Mouse (Mus musculus) myocyte (in vitro differentiated cells): ENCODE results near the gene Efcab9.

ENCODE experiments used
- POLR2A ChIP-seq: IDR thresholded peaks from one replicate; pipeline ENCODE4 v1.6.1; 2011; ENCODE audit warnings: low read depth, mild to moderate bottlenecking, control low read depth, moderate library complexity; ENCODE audit not compliant: insufficient read length
- POLR2AphosphoS2 ChIP-seq: IDR thresholded peaks from one replicate; pipeline ENCODE4 v1.6.1; 2011; ENCODE audit warnings: low read depth, control low read depth; ENCODE audit not compliant: insufficient read length

DNA sequence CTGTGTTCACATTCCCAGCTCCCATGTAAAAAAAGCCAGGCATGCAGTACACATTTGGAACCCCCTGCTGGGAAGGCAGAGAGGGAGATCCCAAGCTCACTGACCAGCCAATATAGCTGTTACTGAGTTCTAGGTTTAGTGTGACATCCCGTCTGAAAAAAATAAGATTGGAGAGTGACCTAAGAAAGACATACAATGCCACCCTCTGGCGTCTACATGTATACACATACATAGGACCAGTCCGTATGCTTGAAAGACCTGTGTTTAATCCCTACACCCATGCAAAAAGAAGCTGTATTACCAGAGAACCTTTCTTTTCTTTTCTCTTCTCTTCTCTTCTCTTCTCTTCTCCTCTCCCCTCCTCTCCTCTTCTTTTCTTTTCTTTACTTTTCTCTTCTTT, 46.6 kb downstream of the Efcab9 start:
- no peak for TF ChIP-seq POLR2A
- TF ChIP-seq POLR2AphosphoS2, result no peak
